Mouse (Mus musculus) ES-Bruce4 (cell line): Measurements from ENCODE around the gene Vil1. TPM values are rescaled to one million over a fixed set of nuclear protein-coding genes. Genes with fewer than 3 reads are reported as not detected.

Source experiments
- H3K27ac ChIP-seq: 2 replicates; pipeline ENCODE4 v1.5.1; 2012; ENCODE audit warnings: low read length, inconsistent platforms; ENCODE audit not compliant: insufficient read depth
- H3K27me3 ChIP-seq: 2 replicates; pipeline ENCODE4 v1.6.1; 2012; ENCODE audit warnings: mild to moderate bottlenecking, low read length, inconsistent platforms; ENCODE audit not compliant: control insufficient read depth, poor library complexity, insufficient read depth, severe bottlenecking
- H3K36me3 ChIP-seq: 2 replicates; pipeline ENCODE4 v1.6.1; 2012; ENCODE audit warnings: inconsistent platforms, mild to moderate bottlenecking, low read length, moderate library complexity; ENCODE audit not compliant: control insufficient read depth, poor library complexity, insufficient read depth, severe bottlenecking
- H3K4me1 ChIP-seq: one replicate; pipeline ENCODE4 v1.8.1; 2011; ENCODE audit warnings: low read length; ENCODE audit not compliant: control insufficient read depth, insufficient read depth
- H3K4me3 ChIP-seq: 2 replicates; pipeline ENCODE4 v1.5.1; 2011; ENCODE audit warnings: low read depth, mild to moderate bottlenecking, low read length
- H3K9ac ChIP-seq: 2 replicates; pipeline ENCODE4 v1.6.1; 2012; ENCODE audit warnings: low read depth, mild to moderate bottlenecking, inconsistent platforms; ENCODE audit not compliant: poor library complexity, severe bottlenecking
- H3K9me3 ChIP-seq: replicated peaks from 2 replicates; pipeline ENCODE4 v1.6.1; 2012; ENCODE audit warnings: mild to moderate bottlenecking, low read length, inconsistent platforms; ENCODE audit not compliant: control insufficient read depth, poor library complexity, insufficient read depth, severe bottlenecking
- CTCF ChIP-seq: IDR thresholded peaks from one replicate; pipeline ENCODE4 v1.8.1; 2011; ENCODE audit warnings: low read depth, low read length
- EP300 ChIP-seq: IDR thresholded peaks from 2 replicates; pipeline ENCODE4 v1.6.1; 2011; ENCODE audit warnings: low read depth, low read length; ENCODE audit not compliant: insufficient read depth
- POLR2A ChIP-seq: IDR thresholded peaks from one replicate; pipeline ENCODE4 v1.8.1; 2011; ENCODE audit warnings: low read length; ENCODE audit not compliant: insufficient read depth
- polyA plus RNA-seq: library from polyadenylated mRNA; stranded (reverse); fragments of >200 nt; gene quantifications from 2 replicates; pipeline ENCODE4 v1.2.4, GENCODE M21; 2011; ENCODE audit warnings: low read depth; ENCODE audit not compliant: missing spikeins, insufficient read depth, insufficient read length

The Vil1 gene
- polyA plus RNA-seq, 1 experiment = 0.61 TPM

DNA sequence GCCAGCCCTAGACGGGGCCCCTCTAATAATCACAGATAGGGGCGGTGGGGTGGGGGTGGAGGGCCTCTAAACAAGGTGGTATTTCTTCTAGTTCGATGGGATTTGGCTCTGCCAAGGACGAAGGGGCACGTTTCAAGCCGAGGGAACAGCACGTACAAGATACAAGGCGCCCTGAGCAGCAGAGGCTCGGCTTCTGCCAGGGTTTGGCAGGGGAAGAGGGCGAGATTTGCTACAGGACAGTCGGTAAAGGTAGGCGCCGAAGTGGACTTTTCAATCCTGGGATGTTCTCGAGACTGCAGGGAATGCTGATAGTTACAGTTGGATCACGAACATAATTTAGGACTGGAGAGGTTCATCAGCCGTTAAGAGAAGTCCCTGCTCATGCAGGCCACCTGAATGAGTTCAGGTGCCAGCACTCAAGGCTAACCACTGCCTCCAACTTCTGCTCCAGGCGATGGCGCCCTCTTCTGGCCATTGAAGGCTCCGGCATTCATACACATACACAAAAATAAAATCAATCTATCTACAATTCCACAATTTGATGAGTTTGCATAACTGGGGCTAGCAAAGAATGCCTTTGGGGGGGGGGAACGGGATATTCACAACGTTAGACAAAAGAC is 18.8 kb upstream of the Vil1 start:
- H3K9ac ChIP-seq = peak overlapping the region; percentile 97
- peak overlapping the region; percentile 41; the same call in 1 of the 2 replicates for H3K27ac ChIP-seq
- no peaks in the 10 kb centered on the region for H3K4me1 ChIP-seq
- peak overlapping the region; percentile 60 for H3K4me3 ChIP-seq
- no peaks in the 10 kb centered on the region for H3K9me3 ChIP-seq
- TF ChIP-seq EP300 (peak; percentile 40; the same call in 1 of the 2 replicates), POLR2A (no peak), CTCF (peak; percentile 95)
- H3K36me3 ChIP-seq = peaks cover 8% of the 10 kb centered on the region; the same call in 1 of the 2 replicates
- H3K27me3 ChIP-seq = no peaks in the 10 kb centered on the region

DNA sequence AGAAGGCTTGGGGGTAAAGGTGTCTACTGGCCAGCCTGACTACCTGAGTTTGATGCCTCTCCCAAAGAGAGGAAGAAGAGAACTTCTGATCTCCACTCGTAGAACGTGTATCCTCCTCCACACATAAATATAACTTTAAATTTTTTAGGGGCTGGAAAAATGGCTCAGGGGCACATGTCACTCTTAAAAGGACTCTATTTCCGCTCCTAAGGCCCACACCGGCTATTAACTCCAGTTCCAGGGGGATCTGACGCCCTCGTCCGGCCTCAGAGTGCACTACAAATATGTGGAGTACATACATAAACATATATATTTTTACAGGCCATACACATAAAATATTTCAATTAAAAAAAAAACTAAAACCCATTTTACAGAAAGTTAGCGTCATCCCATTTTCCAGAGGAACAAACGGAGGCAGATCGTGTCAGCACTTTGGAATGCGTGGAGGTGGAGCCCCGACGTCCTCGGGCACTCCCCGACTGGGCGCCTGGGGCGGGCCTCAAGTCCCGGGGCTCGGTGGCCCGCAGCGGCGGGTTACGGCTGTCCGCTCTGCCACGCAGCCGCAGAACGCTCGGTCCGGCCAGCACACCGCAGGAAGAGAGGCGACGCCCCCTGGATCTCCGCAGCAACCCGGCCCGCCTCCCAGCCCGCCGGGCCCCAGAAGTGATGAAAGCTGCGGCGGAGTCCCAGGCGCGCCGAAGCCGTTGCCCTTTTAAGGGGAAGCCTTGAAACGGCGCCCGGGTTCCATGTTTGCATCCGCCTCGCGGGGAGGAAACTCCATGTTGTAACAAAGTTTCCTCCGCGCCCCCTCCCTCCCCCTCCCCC is 18.0 kb upstream of the Vil1 start, which contains the start of gene Ctdsp1:
Gene Ctdsp1, plus strand, starts transcription at position 586 of the 825 bp plus-strand sequence.
- TF ChIP-seq EP300 (0 out of 2 replicates have a peak, but pooled peaks have one; percentile 19), POLR2A (no peak), CTCF (peak; percentile 36)
- no peaks in the 10 kb centered on the region for H3K9me3 ChIP-seq
- peak within 1 kb of the TSS; percentile 97 for H3K9ac ChIP-seq
- no peaks in the 10 kb centered on the region for H3K27me3 ChIP-seq
- no peaks in the 10 kb centered on the region for H3K4me1 ChIP-seq
- peak within 1 kb of the TSS; percentile 41; the same call in 1 of the 2 replicates for H3K27ac ChIP-seq
- peak within 1 kb of the TSS; percentile 66 for H3K4me3 ChIP-seq
- peaks cover 8% of the 10 kb centered on the region; the same call in 1 of the 2 replicates for H3K36me3 ChIP-seq

DNA sequence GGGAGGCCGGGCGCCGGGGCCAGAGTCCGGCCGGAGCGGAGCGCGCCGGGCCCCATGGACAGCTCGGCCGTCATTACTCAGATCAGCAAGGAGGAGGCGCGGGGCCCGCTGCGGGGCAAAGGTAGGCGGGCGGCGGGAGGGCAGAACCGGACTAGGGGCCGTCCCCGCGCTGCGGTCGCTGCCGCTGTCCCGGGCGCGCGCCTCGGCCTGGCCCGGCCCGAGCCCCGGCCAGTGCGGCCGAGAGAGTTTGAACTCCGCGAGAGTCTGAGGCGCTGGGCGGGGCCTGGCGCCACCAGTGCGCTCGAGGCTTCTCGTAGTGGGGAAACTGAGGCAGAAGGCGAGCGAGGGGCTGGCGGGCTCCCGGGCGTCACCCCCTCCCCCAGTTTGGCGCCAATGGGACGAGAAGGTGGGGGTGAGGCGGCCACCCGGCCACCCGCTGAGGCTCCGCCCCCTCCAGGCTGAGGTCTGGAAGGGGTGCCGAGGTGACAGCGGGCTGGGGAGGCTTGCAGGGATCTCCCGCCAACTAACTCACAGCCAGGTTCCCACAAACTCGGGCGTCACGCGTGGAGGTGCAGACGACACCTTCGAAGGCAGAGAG is 17.2 kb upstream of the Vil1 start:
- peak overlapping the region; percentile 97 for H3K9ac ChIP-seq
- TF ChIP-seq CTCF = no peak
- no peak for TF ChIP-seq POLR2A
- no peak for TF ChIP-seq EP300

DNA sequence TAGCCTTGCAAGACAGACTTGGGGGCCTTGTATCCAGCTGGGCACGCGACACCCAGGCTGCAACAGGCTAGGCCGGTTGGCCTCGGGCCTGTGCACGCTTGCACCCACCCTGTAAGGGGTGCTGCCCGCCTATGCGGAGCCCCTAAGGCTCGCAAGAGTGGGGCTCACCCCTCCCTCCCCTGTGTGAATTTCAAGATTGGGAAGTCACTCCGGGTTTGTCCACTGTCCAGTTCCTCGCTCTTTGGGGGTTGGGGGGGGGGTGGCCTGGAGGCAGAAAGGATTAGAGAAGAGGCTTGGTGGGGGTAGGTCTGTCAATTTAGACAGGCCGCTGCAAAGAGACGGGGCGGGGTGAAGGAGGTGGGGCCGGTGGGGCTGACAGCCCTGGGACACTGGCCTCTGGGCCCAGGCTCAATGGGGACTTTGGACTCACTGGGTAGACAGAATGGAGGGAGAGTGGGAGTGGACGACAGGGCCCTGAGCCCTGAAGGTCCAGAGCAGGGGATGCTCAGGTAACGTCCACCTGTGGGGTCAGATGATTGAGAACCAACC is 16.7 kb upstream of the Vil1 start:
- Histone ChIP-seq H3K9me3 (no peaks in the 10 kb centered on the region), H3K27ac (no peak overlapping the region), H3K4me3 (peak overlapping the region; percentile 66), H3K27me3 (no peaks in the 10 kb centered on the region), H3K9ac (peak overlapping the region; percentile 97), H3K36me3 (peaks cover 8% of the 10 kb centered on the region; the same call in 1 of the 2 replicates), H3K4me1 (no peaks in the 10 kb centered on the region)
- TF ChIP-seq EP300 (no peak), CTCF (no peak), POLR2A (no peak)

More for the DNA sequence above, 17.2 kb upstream of the Vil1 start:
- H3K27me3 ChIP-seq = no peaks in the 10 kb centered on the region
- no peaks in the 10 kb centered on the region for H3K4me1 ChIP-seq
- no peaks in the 10 kb centered on the region for H3K9me3 ChIP-seq
- H3K36me3 ChIP-seq = peaks cover 8% of the 10 kb centered on the region; the same call in 1 of the 2 replicates
- H3K4me3 ChIP-seq = peak overlapping the region; percentile 66
- no peak overlapping the region for H3K27ac ChIP-seq

DNA sequence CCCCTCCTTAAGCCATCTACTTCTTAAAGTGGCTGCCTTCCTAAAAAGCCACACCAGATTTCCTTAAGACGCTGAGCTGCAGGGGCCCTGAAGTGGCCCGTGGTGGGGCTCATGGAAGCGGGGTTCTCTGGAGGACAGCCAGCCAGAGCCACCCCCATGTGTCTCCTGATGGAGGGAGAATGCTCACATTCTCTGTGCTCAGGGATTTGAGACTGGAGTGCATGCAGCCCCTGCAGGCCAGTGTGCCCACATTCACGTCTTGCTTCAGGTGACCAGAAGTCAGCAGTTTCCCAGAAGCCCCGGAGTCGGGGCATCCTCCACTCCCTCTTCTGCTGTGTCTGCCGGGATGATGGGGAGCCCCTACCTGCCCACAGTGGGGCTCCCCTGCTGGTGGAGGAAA is 16.2 kb upstream of the Vil1 start:
- peaks cover 8% of the 10 kb centered on the region; the same call in 1 of the 2 replicates for H3K36me3 ChIP-seq
- H3K27ac ChIP-seq = no peak overlapping the region
- no peaks in the 10 kb centered on the region for H3K4me1 ChIP-seq
- H3K9ac ChIP-seq = no peak overlapping the region
- H3K9me3 ChIP-seq = no peaks in the 10 kb centered on the region
- no peaks in the 10 kb centered on the region for H3K27me3 ChIP-seq
- TF ChIP-seq EP300 = no peak
- TF ChIP-seq POLR2A = no peak
- TF ChIP-seq CTCF = no peak
- no peak overlapping the region for H3K4me3 ChIP-seq
